Mouse (Mus musculus): ENCODE measurements around the gene Mast4.

Mast4 gene

DNA sequence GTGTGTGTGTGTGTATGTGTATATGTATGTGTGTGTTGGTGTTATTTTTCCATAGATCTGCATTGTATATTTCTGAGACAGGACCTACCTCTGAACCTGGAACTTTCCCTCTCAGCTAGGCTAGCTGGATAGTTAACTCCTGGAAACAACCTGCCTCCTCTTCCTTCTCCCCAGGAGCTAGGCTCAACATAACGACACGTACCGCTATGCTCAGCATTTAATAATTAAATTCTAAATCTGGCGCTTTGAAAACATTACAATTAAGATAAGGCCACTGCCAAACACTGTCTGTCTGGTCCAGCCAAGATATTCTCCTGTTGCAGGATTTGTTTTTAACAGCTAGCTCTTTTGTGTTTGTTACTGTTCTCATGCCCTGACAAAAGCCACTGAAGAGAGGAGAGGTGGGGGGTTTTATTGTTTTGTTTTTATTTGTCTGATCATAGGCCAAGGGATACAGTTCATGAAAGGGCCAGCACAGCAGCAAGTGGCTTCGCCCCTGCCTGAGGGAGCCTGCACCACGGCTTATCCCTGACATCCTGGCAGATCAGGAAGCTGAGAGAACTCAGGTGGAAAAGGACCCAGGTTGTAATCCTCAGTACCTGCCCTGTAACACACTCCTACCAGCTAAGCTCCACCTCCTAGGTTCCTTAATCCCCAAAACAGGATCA, 205.0 kb downstream of the Mast4 start:
- DNase-seq (ENCODE audit: extremely low read depth, insufficient read length, low spot score) = no peak

DNA sequence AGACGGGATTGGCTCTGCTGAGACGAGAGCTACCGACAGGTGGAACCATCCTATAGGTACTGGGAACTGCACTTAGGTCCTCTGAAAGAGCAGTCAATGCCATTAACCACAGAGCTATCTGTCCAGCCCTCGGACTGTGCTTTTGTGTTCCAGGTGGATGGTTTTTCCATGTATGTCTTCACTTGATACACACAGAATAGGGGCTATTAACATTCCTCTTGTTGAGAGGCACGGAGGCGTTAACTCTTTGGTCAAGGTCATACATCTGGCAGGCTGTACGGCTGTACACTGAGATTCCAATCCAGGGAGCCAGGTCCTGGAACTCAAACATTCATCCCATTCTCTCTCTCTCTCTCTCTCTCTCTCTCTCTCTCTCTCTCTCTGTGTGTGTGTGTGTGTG, 205.6 kb downstream of the Mast4 start:
- no peak for DNase-seq (ENCODE audit: extremely low read depth, insufficient read length, low spot score)

DNA sequence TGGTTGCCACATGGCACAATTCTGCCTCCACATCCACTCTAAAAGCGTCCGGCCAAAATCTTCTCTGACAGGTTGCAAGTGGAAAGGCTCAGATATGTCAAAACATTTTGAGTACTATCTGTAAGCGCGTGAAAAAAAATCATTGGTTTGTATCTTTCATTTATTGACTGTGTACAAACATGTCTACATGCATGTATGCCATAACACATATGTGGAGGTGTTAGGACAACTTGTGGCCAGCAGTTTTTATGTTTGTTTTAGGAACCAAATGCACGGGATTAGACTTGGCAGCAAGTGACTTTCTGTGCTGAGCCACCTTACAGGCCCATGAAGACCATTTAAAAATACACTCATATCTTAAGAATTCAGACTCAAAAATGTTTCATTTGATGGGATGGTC, 206.7 kb downstream of the Mast4 start:
- no peak for DNase-seq (ENCODE audit: extremely low read depth, insufficient read length, low spot score)

DNA sequence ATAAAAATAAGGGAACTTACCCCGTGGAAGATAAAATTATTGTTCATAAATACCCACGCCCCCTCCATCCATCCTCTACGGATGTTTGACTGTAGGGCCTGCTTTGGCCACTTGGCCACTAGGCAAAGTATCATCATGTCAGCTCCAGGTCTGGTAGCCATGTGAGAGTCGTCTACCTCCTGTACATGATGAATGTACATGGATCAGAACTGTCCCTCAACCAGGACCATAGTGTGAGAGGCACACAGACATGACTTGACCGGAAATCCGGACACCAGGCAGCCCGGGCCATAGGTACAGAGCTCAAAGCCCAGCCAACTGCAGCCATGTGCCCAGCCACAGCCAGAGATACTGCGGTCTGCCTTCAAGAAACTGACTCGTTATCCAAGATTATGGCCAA, 210.6 kb downstream of the Mast4 start:
- no peak for DNase-seq (ENCODE audit: extremely low read depth, insufficient read length, low spot score)

DNA sequence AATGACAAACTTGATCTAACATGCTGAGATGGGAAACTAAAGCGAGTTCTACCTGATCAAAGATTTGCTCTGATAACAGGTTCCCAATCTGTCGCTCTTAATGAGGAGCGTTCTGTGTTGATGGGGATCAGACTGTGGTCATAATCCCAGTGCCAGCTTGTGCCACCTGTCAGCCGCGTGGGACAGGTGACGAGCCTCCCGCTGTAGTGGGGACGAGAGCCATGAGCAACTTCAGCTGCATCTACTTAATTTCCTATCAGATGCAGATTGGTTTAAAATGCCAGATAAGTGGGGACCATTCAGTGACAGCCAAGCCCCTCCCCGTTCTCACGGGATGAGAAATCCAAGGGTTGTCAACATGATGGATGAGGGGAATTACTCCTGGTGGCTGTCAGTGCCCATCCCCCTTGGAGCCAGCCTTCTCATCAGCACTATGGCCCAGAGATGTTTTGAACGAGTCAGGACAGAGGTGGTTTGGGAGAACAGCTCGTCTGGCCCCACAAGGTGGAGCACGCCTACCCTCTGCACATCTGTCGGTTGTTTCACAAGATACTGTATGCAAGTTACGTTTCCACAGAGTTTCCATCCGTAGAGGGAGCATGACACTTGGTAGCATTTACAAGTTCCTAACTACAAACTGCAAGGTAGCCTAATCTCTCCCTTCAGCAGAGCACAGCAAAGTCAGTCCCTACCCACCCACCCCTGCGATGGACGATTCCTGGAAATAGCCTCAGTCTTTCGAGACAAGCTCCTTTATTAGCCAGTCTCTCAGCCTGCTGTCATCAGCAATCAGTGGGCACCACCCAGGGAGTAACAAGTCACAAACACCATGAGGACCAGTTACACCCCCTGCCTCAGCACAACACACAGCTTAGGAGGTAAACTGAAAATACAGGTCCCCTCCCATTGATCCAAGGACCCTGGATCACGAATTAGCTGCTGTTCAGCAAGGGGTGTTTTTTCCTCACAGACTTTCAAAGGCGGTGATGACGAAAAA, 212.2 kb downstream of the Mast4 start:
- no peak for DNase-seq (ENCODE audit: extremely low read depth, insufficient read length, low spot score)

DNA sequence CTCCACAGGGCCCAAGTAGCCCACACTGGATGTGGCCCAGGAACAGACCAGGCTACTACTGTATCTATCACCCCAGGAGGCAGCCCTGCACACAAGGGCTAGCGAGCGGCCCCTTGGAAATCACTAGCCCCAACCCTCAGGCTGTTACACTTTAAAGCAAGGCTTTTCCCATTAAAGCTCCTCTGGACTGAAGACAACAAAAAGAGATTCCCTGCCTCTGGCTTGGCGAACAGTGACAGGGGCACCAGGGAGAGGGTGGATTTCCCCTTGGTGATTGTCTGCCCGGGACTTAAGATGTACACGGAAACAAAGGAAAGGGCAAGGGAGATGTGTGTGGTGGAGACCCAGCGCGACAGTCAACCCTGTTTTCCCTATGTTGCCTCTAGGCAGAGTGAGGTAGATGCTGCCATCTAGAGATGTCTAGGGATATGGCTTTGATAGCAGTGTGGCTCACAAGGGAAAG, 213.6 kb downstream of the Mast4 start:
- no peak for DNase-seq (ENCODE audit: extremely low read depth, insufficient read length, low spot score)

DNA sequence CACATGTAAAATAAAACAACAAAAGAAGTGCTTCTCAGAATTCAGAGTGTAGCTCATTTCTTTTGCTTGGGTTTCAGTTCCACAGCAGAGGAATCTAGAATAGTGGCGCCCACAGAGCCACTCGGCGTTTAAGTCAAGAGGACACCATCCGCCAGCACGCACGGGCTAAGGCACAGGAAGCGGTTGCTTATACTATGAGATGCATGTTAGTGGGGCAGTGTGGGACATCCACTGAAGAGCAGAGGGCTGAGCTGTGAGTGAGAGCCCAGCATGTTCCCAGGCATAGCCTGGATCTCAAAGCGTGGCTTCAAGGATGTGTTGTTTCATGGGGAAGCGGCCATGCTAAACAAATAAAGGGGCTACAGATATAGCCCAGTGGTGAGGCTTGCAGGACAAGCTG, 214.6 kb downstream of the Mast4 start:
- DNase-seq (ENCODE audit: extremely low read depth, insufficient read length, low spot score) = no peak

DNA sequence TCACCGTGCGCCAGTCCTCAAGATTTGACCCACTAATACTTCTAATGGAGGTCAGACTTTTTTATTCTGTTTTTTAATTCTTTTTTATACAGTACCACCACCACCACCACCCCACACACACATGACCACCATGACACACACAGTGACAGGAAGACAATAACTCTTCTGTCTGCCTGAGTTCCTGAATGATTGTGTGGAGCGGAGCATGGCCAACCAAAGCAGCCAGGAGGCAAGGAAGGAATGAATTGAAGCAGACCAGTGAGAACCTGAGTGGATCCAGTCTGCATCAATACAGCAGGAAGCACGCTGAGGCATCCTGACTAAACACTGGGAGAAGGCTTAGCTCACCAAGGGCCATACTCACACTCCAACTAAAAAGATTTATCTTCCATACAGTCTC, 219.2 kb downstream of the Mast4 start:
- peak; percentile 60 for DNase-seq (ENCODE audit: extremely low read depth, insufficient read length, low spot score)

DNA sequence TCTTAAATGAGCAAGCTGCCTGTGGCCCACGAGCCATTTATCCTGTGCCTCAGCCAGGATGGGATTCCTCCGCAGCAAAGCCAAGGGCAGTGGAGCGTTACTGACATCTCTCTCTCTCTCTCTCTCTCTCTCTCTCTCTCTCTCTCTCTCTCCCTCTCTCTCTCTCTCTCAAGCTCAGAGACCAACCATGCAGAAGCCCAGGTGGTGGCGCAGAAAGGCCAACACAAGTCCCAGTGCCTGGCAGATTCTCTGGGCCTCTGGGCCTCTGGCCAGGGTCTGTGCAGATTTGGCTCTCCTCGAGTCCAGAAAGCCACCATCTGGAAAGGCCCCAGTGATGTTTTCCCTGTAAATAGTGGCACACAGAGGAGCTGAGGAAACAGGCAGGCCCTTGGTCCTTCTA, 220.0 kb downstream of the Mast4 start:
- peak; percentile 76 for DNase-seq (ENCODE audit: extremely low read depth, insufficient read length, low spot score)

DNA sequence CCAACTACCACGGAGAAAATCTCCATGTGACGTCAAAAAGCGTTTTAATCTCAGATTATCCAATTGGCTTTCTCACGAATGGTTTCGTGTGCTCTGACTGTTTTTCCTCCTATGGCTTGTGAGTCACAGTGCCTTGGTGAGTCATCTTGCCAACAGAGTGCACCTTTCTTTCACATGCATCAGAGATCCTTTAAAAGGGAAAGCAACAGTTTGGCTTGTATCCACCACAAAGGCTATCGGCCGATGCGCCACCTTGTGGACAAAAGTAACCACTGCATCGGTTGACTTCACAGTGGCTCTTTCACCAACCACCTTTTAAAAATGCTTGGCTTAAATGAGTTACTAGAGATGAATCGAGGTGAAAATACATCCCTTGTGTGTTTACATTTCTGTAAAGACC, 224.4 kb downstream of the Mast4 start:
- peak; percentile 53 for DNase-seq (ENCODE audit: extremely low read depth, insufficient read length, low spot score)

DNA sequence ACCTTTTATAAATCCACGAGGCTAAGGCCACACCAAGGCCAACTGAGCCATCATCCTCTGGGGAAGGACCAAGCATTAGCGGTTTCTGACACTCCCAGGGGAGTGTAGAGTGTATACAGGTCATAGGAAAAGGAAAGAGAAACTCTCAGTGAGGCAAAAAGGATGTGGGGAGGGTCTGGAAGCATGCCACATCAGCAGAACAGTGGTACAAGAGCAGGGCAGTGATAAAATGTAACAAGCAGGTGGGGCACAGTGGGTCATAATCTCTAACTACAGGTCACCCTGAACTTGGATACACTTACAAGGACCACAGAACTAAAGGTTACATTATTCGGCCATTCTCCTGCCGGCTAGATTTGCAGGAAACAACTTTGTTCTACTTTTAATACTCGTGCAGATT, 226.9 kb downstream of the Mast4 start:
- DNase-seq (ENCODE audit: extremely low read depth, insufficient read length, low spot score) = no peak

DNA sequence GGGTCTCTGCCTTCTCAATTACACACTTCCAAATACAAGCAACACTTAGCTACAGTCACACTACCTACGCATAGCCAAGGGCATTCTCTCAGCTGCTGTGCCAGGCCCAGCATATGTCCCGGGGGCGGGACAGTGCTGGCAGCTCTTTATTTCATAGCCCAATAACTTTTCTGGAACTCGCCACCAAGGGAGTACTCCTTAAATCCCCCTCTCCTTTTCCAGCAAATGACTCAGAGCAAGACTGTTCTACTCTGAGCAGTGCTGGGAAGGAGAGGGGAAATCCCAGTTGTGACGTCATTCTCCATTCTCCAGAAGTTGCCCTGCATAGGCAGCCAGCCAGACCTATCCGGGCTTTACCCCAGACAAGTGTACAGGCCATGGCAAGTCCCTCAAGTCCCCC, 231.7 kb downstream of the Mast4 start:
- no peak for DNase-seq (ENCODE audit: extremely low read depth, insufficient read length, low spot score)

DNA sequence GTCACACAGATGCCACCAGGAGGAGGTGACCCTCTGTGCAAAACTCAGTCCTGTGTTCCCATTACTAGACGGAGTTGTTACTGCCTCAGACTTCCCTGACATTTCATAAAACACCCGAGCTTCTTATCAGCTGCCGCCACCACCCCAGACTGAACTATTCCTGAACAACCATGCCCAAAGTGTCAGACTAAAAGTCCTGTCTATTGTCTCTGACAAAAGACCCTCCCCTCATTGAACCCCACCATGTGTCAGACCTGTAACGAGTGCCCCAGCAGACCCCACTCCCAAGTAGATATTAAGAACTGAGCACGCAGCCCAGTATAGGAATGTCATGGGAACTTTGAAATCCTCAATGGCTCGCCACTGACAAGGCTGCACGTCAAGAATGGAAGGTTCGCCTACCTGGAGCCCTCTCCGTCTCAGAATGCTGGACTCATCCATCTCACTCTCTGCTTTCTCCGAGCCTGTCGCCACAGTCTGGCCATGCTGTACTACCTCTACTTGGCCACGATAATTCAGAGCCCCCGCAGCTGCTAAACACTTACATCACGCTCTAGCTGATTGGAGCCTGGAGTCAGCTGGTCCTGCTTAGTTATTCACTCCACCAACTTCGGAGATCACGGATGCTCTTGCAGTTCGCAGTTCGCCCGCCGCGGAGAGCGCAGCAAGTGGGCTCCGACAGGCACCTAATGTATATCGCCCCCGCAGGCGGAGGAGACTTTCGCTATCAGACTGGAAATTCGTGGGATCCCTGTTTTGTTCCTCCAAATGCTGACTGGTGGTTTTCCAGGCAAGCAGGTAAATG, 237.7 kb downstream of the Mast4 start:
- no peak for DNase-seq (ENCODE audit: extremely low read depth, insufficient read length, low spot score)

DNA sequence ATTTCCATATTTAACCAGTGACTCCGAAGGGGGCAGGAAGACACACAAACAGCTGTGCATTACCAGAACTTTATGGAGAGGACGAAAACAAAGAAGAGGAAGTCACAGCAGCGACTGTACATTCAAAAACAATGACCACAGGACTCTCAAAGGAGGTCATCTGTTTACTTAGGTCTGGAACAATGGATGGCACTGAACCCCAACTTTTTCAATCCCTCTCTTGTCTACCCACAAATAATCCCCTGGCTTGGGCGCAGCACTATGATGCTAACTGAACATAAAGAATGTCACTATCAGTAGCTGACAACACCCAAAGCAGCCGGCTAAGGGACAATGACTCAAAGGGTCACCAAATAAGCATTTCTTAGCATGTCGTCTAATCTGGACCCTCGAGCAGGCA, 238.8 kb downstream of the Mast4 start:
- no peak for DNase-seq (ENCODE audit: extremely low read depth, insufficient read length, low spot score)

DNA sequence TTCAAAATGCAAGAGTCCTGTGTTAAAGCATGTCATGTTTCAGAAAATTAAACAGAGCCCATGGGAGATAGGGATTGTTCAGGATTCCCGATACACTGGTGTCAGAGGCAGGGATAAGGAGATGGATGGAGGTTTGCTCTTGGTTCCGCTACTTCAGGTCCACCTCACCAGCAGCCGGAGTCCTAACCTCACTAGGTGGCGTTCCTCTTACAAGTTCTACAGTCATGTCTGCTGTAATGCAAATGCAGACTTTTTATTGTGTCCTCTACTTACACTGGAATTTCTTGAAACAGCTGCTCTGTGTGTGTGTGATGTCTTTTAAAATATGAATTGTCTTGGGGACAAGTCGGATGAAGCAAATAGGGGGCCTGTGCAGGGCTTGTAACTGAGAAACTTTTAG, 239.7 kb downstream of the Mast4 start:
- DNase-seq (ENCODE audit: extremely low read depth, insufficient read length, low spot score) = no peak

DNA sequence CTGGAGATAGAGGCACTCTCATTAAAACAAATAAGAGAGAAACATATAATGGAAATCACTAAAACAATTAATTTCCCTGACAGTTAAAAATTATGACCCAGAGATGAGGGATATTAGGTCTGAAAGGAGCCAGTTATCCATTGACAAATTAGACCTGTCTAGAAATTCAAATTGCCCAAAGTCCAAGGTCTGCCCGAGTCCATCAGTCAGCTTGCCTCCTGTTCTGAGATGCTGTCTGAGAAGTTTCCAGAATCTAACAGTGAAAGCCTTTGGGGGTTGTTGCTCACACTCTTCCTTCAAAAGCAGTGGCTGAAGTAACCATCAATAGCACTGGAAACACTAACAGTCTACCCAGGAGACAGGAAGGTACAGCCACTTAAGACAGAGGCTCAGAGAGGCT, 240.6 kb downstream of the Mast4 start:
- no peak for DNase-seq (ENCODE audit: extremely low read depth, insufficient read length, low spot score)

DNA sequence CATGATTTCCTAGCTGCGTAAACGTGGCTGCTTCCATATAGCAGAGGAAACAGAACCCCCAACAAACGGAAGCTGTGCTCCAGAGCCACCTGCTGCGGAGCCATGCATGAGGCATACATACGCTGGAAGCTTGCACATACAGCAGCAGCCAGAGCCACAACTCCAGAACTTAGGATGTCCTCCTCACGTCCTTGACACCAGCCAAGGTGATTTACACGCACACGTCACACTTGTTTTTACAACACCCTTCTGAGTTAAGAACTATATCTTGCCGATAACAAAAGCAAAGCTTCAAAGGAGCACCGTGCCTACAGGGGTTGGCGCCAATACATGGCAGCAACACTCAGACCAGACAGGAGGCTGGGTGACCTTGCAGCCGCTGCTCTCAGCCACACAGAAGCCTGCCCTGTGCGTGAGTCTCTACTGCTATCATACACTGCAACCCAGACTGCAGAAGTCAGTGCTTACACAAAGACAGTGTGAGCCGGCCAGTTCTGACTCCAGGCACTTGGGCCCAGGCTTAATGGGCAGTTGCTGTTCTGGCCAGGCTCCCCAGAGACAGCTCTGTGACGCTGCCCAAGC, 248.7 kb downstream of the Mast4 start:
- DNase-seq (ENCODE audit: extremely low read depth, insufficient read length, low spot score) = no peak

DNA sequence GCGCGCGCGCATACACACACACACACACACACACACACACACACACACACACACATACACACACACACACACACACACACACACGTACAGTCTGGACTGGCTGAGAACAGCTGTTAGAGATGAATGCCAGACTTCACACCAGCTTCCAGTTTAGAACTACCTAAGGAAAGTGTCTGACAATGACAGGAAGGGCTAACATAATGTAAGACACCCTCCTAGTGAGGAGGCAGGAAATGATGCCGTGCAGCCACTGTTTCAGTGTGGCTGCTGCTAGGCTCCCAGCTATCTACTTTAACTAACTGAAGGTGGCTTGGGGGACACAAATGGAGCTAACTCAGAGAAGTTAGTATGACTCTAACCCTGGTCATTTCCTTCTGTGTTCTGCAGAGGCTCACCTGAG, 251.4 kb downstream of the Mast4 start:
- DNase-seq (ENCODE audit: extremely low read depth, insufficient read length, low spot score) = no peak

DNA sequence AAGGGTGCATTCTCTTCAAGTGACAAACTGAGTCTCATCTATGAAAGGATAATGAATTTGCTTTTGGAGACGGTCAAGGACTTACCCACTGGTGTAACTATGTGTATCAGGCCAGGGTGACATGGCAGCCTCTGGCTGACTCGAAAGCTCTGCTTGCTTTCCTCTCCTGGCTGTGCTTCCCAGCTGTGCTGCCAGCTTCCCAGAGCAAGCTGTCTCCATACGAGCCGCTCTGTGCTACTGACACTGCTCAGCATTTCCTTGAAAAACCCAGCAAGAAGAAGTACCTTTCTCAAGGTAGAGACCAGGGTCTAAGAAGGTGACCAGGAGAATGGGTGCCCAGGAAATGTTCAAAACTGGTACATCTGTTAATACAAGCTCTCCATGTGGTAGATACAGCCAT, 254.5 kb downstream of the Mast4 start:
- no peak for DNase-seq (ENCODE audit: extremely low read depth, insufficient read length, low spot score)

DNA sequence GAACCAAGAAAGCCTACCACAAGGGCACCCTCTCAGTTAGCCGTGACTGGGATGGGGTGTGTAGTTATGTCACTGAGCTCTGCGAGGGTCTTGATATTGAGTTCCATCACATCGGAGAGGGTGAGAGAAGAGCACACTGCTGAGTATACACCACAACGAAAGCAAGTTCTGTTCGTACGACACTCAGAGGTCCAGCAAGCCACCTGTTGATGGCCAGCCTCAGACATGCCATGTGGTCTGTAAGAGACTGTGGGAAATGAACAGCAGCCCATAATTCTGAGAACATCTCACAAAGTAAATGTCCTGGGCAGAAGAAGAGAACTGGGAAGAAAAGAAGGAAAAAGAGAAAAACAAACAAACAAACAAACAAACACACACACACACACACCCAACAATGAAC, 255.5 kb downstream of the Mast4 start:
- DNase-seq (ENCODE audit: extremely low read depth, insufficient read length, low spot score) = no peak

DNA sequence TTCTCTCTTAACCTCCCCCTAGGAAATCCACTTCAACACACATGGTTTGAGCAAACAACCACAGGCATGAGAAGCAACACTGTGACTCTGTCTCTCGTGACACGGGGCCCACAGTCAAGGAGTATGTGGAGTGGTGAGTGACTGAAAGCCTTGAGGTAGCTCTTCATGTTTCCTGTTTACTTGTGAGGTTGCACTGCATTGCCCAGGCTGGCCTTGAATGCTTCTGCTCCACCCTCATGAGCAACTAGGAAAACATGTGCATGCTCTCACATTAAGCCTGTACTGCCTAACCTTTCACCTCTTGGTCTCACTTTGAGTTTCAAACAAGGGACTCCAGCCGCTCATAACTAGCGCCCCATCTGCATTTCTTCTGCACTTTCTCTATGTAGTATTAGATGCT, 260.8 kb downstream of the Mast4 start:
- no peak for DNase-seq (ENCODE audit: extremely low read depth, insufficient read length, low spot score)
